Mouse (Mus musculus) ES-E14 (cell line): ENCODE data around the gene Sv2c. TPM values are rescaled to one million over a fixed set of nuclear protein-coding genes. Genes with fewer than 3 reads are reported as not detected.

ENCODE experiments used
- DNase-seq: peaks from one replicate; pipeline ENCODE4 v3.0.0-alpha.2; 2013; ENCODE audit warnings: low read depth, low spot score
- H3K27ac ChIP-seq: 2 replicates; pipeline ENCODE4 v1.5.1; 2012; ENCODE audit warnings: low read depth, mild to moderate bottlenecking, low read length, moderate library complexity, mixed read lengths; ENCODE audit not compliant: poor library complexity, insufficient read depth, severe bottlenecking
- H3K36me3 ChIP-seq: 2 replicates; pipeline ENCODE4 v1.6.1; 2012; ENCODE audit warnings: mild to moderate bottlenecking, low read length, moderate library complexity, mixed read lengths; ENCODE audit not compliant: control insufficient read depth, poor library complexity, insufficient read depth, severe bottlenecking
- H3K4me1 ChIP-seq, 2 experiments: fragments of 150-350 bp in 1 of 2; sonication (generic) in 1 of 2; 2 replicates each; pipeline ENCODE4 v1.6.1; 2012; ENCODE audit warnings: low read length in 2 of 2, mild to moderate bottlenecking in 1 of 2, mixed read lengths in 1 of 2; ENCODE audit not compliant: control insufficient read depth in 2 of 2, insufficient read depth in 2 of 2, poor library complexity in 1 of 2
- H3K4me3 ChIP-seq, 2 experiments: fragments of 150-350 bp in 1 of 2; sonication (generic) in 1 of 2; 2 replicates each; pipeline ENCODE4 v1.5.1; 2012; ENCODE audit warnings: low read length in 2 of 2, low read depth in 1 of 2, mild to moderate bottlenecking in 1 of 2, mixed read lengths in 1 of 2; ENCODE audit not compliant: insufficient read depth in 1 of 2, poor library complexity in 1 of 2, severe bottlenecking in 1 of 2
- H3K9ac ChIP-seq: 2 replicates; pipeline ENCODE4 v1.6.1; 2012; ENCODE audit warnings: low read depth, mild to moderate bottlenecking, low read length, mixed read lengths; ENCODE audit not compliant: poor library complexity, insufficient read depth, severe bottlenecking
- H3K9me3 ChIP-seq: fragments of 150-350 bp; sonication (generic); 2 replicates; pipeline ENCODE4 v1.6.1; 2012; ENCODE audit warnings: low read depth, mild to moderate bottlenecking, low read length; ENCODE audit not compliant: control insufficient read depth, insufficient read depth
- CHD2 ChIP-seq: IDR thresholded peaks from 2 replicates; pipeline ENCODE4 v1.6.1; 2014; ENCODE audit warnings: mild to moderate bottlenecking, low read depth, low read length, inconsistent platforms
- HCFC1 ChIP-seq: IDR thresholded peaks from 2 replicates; pipeline ENCODE4 v1.6.1; 2012; ENCODE audit warnings: low read length, inconsistent platforms, borderline replicate concordance; ENCODE audit not compliant: insufficient read depth
- MAFK ChIP-seq: IDR thresholded peaks from 2 replicates; pipeline ENCODE4 v1.6.1; 2014; ENCODE audit warnings: mild to moderate bottlenecking, low read depth, low read length, inconsistent platforms; ENCODE audit not compliant: insufficient read depth
- ZC3H11A ChIP-seq: IDR thresholded peaks from 2 replicates; pipeline ENCODE4 v1.6.1; 2012; ENCODE audit warnings: low read depth, mild to moderate bottlenecking, inconsistent platforms, low read length, borderline replicate concordance
- ZNF384 ChIP-seq: IDR thresholded peaks from 2 replicates; pipeline ENCODE4 v1.6.1; 2012; ENCODE audit warnings: low read depth, low read length, inconsistent platforms
- in situ Hi-C, 2 experiments: fragments of 600-800 bp; cut with MboI; formaldehyde crosslinking; loops; one replicate each; pipeline ENCODE4 v1.15.1; 2025; ENCODE audit warnings: low sequenced_read_pairs in 2 of 2, inconsistent platforms in 1 of 2; ENCODE audit not compliant: unreplicated experiment in 2 of 2
- total RNA-seq: library from RNA; depleted of rRNA; stranded (reverse); fragments of 300-350 nt; gene quantifications from 2 replicates; pipeline ENCODE4 v1.2.3, GENCODE M21; 2012

Gene Sv2c
- total RNA-seq, 1 experiment: 0.89 TPM

DNA sequence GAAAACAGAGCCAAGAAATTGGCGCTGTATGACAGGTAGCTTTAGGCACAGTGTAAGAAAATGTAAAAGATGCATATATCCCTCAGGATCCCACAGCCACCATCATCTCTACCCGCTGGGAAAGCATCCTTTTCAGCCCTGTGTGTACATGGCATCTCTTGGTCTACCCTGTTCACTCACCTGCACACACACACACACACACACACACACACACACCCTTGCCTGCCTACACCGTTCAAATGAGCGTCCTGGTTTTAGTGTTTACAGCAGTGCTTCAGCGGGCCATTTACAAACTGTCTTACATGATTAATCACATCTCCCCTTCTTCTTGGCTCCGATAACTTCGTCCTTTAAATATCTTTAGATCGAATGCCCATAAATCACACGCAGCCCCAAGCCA, 123.4 kb downstream of the Sv2c start:
- TF ChIP-seq ZC3H11A: no peak
- no peak for TF ChIP-seq ZNF384
- no peak for TF ChIP-seq CHD2
- no peak for TF ChIP-seq HCFC1
- TF ChIP-seq MAFK: no peak
- in situ Hi-C loops: no loop called here
- Histone ChIP-seq H3K36me3 (no peaks in the 10 kb centered on the region), H3K27ac (no peak overlapping the region), H3K9ac (no peak overlapping the region), H3K4me3 (no peak overlapping the region), H3K9me3 (no peaks in the 10 kb centered on the region), H3K4me1 (no peaks in the 10 kb centered on the region)
- DNase-seq: no peak

DNA sequence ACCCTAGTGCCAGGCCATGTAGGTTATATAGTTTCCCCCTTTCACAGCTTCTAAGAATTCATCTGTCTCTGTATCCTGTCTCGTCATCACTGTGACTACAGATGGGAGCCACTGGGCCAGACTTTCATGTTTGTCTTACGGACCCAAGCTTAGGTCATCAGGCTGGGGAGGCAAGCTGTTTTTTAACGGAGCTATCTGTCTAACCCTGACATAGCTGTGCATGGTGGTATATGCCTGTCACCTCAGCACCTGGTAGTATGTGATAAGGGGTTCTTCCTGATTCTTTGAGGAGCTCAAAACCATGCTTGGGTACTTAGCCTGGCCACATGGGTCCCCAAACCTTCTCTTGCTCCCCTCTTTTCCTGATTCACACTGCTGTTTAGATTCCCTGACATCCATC, 124.2 kb downstream of the Sv2c start:
- no peaks in the 10 kb centered on the region for H3K4me1 ChIP-seq
- H3K9ac ChIP-seq: no peak overlapping the region
- no peaks in the 10 kb centered on the region for H3K9me3 ChIP-seq
- no peaks in the 10 kb centered on the region for H3K36me3 ChIP-seq
- in situ Hi-C loops: no loop called here
- DNase-seq: no peak
- H3K27ac ChIP-seq: no peak overlapping the region
- H3K4me3 ChIP-seq: no peak overlapping the region
- TF ChIP-seq ZNF384 (no peak), MAFK (no peak), HCFC1 (no peak), ZC3H11A (no peak), CHD2 (no peak)

DNA sequence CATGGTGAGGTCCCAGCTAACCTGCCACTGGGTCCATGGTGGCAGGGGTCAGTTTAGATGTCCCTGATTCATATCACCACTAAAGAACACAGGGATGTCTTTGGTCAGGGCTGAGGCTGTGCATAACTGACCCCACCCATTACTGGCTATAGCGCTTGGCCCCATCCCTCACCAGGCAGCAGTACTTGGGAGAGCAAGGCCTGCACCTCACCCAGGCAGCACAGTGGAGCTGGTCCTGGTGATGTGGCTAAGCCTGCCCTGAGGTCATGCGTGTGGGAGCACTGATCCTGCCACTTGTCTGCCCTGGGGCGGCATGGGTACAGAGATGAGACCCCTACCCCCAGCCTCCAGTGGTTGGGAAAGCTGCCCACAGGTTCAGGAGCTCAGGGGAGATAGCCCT, 128.8 kb downstream of the Sv2c start:
- Histone ChIP-seq H3K27ac (no peak overlapping the region), H3K4me3 (no peak overlapping the region), H3K9ac (no peak overlapping the region), H3K9me3 (no peaks in the 10 kb centered on the region), H3K36me3 (no peaks in the 10 kb centered on the region), H3K4me1 (no peaks in the 10 kb centered on the region)
- no peak for TF ChIP-seq ZNF384
- no peak for TF ChIP-seq CHD2
- no peak for TF ChIP-seq MAFK
- TF ChIP-seq ZC3H11A: no peak
- no peak for TF ChIP-seq HCFC1
- in situ Hi-C loops: no loop called here
- DNase-seq: no peak

DNA sequence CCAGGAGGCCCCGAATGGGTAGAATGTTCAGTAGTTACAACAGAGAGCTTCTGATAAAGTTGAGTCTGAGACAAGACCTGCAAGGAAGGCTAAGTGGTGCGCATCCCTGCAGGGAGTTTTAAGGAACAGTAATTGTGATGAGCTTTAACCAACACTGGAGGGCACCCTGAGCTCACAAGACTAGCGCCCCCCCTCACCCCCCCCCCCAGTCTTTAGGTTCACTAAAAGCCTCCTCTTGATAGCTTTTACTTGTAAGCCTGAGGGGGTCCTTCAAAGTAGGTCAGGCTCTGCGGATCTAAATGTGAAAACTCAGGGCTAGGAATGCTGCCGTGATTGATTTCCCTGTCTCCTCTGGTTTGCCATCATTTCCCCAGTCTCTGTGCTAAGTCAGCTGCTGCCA, 129.9 kb downstream of the Sv2c start:
- Histone ChIP-seq H3K36me3 (no peaks in the 10 kb centered on the region), H3K27ac (no peak overlapping the region), H3K4me1 (no peaks in the 10 kb centered on the region), H3K9me3 (no peaks in the 10 kb centered on the region), H3K4me3 (no peak overlapping the region), H3K9ac (no peak overlapping the region)
- TF ChIP-seq ZC3H11A (no peak), HCFC1 (no peak), MAFK (no peak), CHD2 (no peak), ZNF384 (no peak)
- in situ Hi-C loops: no loop called here
- no peak for DNase-seq

DNA sequence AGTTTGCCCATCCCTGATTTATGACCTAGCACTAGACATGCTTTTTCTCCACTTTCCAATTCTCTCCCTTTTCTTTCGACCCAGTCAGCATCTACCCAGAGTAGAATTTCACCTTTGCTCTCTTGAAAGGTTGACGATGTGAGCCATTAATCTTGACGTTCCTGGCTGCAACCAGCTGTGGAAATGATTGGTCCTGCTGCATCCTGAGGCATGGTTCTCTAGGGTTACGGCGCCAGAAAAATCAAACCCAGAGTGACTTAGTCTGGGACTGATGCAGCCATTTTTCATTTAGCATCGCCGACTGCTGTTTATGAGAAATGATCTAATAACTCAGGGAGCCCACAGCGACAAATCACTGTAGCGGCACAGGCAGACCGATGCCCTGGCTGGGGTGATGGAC, 133.0 kb downstream of the Sv2c start:
- H3K9me3 ChIP-seq: no peaks in the 10 kb centered on the region
- H3K36me3 ChIP-seq: no peaks in the 10 kb centered on the region
- in situ Hi-C loops: no loop called here
- H3K4me1 ChIP-seq: peaks cover 0 to 2% of the 10 kb centered on the region in 2 experiments; a peak in 1 of 4 replicates
- H3K4me3 ChIP-seq: no peak overlapping the region
- TF ChIP-seq HCFC1 (no peak), CHD2 (no peak), ZC3H11A (no peak), ZNF384 (no peak), MAFK (no peak)
- H3K27ac ChIP-seq: no peak overlapping the region
- no peak for DNase-seq
- H3K9ac ChIP-seq: no peak overlapping the region
